Mouse (Mus musculus): Measurements from ENCODE around the gene Fgfr2. TPM values are rescaled to one million over a fixed set of nuclear protein-coding genes. Genes with fewer than 3 reads are reported as not detected.

Fgfr2 gene
- polyA plus RNA-seq, 1 experiment from 2014 or later = not detected

Other genes starting within 250 kb of the Fgfr2 start
- 5.1 TPM for gene Zranb1, start 192.2 kb downstream of the Fgfr2 start, polyA plus RNA-seq (2017; shearing (Covaris generic))
- gene Ctbp2, start 1.0 kb upstream of the Fgfr2 start, polyA plus RNA-seq (2017; shearing (Covaris generic)) = 1.2 TPM

Data from inflammation-experienced regulatory T-cells, adult 16 weeks (primary cell).